Mouse (Mus musculus) erythroblast, adult 5-6 weeks (primary cell): ENCODE results near the gene Bnc2. TPM values are rescaled to one million over a fixed set of nuclear protein-coding genes. Genes with fewer than 3 reads are reported as not detected.

Experiments used
- ATAC-seq: replicated peaks from 2 replicates; pipeline ENCODE4 v1.8.0; 2016; ENCODE audit warnings: moderate number of reproducible peaks, mild to moderate bottlenecking, moderate TSS enrichment, inconsistent platforms; ENCODE audit not compliant: poor library complexity, low FRiP score, severe bottlenecking
- total RNA-seq, 2 experiments: library from RNA; stranded (forward) in 1 of 2; stranded (reverse) in 1 of 2; fragments of 150-400 nt in 1 of 2; fragments of 200-764, 138-1000 nt in 1 of 2; gene quantifications; 2 replicates each; pipeline versions ENCODE4 v1.2.3 to v1.2.4; 2015 to 2017; ENCODE audit warnings: low replicate concordance in 2 of 2

Bnc2 gene
- total RNA-seq, 2 experiments from 2014 or later = not detected

GRCm38 (mm10) chr4:84232346-84232745, 442.7 kb downstream of the Bnc2 start:
- ATAC-seq = no peak

DNA sequence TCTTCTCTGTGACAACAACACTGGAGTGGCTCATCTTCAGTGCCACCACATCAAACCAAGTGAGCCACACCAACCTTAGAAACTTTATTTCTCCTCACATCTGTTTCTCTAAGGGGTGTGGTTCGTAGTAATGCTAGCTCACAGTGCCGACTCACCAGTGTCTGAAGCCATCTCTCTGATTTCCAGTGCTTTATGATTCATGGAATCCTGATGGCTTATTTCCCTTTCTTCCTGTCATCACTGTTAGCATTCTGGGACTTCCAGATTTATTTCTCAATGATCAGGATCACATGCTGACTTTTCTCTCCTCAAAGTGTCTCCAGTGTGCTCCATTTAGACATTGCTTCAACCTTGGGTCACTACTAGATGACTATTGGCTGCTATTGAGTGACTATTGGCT, 443.8 kb downstream of the Bnc2 start:
- ATAC-seq = no peak

DNA sequence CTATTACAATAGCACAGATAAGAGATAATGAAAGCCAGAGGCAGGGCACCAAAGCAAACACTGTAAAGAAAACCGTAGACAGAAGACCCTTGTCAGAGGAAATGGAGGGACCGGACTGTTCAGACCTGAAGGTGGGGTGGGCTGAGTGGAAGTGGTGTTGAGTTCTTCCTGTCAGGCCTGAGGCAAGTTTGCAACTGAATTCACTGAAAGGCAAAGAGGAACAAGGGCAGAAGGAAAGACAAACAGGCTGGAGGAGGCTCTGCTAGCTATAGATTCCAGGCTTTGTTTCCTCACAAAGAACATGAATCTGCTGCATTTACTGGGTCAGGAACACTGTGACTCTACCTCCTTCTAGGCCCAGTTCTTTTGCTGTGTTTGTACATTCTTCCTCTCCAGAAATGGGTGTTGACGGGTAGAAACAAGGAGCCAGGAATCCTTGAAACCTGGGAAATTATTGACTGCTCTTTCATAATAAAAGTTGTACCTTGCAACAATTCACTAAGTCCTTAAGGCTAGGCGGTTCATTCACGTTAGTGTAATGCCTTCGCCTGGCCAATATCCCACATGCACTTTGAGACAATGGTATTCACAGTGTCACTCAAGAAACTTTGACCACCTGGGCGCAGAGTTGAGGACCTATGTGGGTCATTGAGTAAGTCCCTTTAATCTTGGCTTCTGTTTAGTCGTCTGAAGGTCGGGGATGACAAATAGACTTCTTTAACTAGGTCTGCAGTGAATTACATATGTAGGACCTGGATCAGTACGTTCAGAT, 445.7 kb downstream of the Bnc2 start:
- ATAC-seq = no peak

GRCm38 (mm10) chr4:84228551-84228950, 446.5 kb downstream of the Bnc2 start:
- no peak for ATAC-seq

Other genes with a start within 250 kb of the Bnc2 start
- gene Cntln, start 209.0 kb upstream of the Bnc2 start, total RNA-seq (2015; ENCODE audit: low replicate concordance) = 8.2 and 9.4 TPM in 2 replicates
- 9.4 and 15.6 TPM in 2 replicates for gene Cntln, start 209.0 kb upstream of the Bnc2 start, total RNA-seq (2017; ENCODE audit: low replicate concordance)